In the genomic region with DNA sequence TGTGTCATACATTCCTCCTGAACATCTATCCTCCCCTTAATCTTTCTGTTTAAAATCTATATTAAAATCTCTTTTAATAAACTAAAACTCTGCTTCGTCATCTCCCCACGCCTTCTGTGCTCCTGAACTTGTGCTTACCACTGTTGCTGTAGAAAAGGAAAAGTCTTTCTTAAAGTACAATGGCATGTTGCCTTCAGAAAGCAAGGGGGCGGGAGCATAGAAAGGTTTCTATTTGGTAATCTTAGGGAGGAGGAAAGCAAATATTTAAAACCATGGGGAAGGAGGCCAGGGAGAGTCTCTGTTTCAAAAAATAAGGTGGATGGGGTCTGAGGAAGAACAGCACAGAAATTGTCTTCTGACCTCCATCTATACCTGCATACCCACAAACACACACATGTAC, we compare ENCODE assay signal across 29 mouse cellular contexts. TPM values are rescaled to one million over a fixed set of nuclear protein-coding genes. Genes with fewer than 3 reads are reported as not detected.
"Had no signal": no experiment of that assay in that cellular context is flagged by ENCODE, and none has a peak within 500 bp of the region (broad histone marks: within the 10 kb centered on the region; RNA-seq: fewer than 3 reads in every experiment).

No protein-coding gene starts in this region.

- H3K36me3 ChIP-seq: limb, embryonic 10.5 days; limb, embryonic 12.5 days; limb, embryonic 13.5 days; limb, embryonic 15.5 days; liver, embryonic 12.5 days; liver, embryonic 13.5 days; liver, embryonic 15.5 days; lung, embryonic 15.5 days; midbrain, embryonic 10.5 days; midbrain, embryonic 12.5 days; midbrain, embryonic 13.5 days; midbrain, embryonic 15.5 days; neural tube, embryonic 12.5 days had no signal

- H3K9ac ChIP-seq: limb, embryonic 12.5 days; limb, embryonic 13.5 days; limb, embryonic 15.5 days; liver, embryonic 12.5 days; liver, embryonic 13.5 days; liver, embryonic 14.5 days; liver, embryonic 15.5 days; liver, postnatal 0 days; lung, embryonic 14.5 days; lung, embryonic 15.5 days; midbrain, embryonic 12.5 days; midbrain, embryonic 13.5 days; midbrain, embryonic 15.5 days; neural tube, embryonic 12.5 days had no signal

- ATAC-seq: liver, embryonic 12.5 days; liver, postnatal 0 days; midbrain, embryonic 13.5 days; midbrain, embryonic 15.5 days; midbrain, embryonic 16.5 days had no signal

- DNase-seq: left cerebral cortex, postnatal 4 days; liver; liver, embryonic 13.5 days; liver, postnatal 0 days; lung, adult 2 months; lung, embryonic 14.5 days; lung, postnatal 14 days; lung, postnatal 4 days; midbrain, embryonic 14.5 days had no signal

- H3K9me3 ChIP-seq: limb, embryonic 10.5 days; limb, embryonic 12.5 days; limb, embryonic 13.5 days; limb, embryonic 15.5 days; liver, embryonic 12.5 days; liver, embryonic 13.5 days; liver, embryonic 15.5 days; lung, embryonic 15.5 days; midbrain, embryonic 13.5 days; midbrain, embryonic 15.5 days; neural tube, embryonic 12.5 days had no signal

- H3K4me3 ChIP-seq: left cerebral cortex, adult 2 months; limb, embryonic 10.5 days; limb, embryonic 12.5 days; limb, embryonic 13.5 days; limb, embryonic 15.5 days; liver, embryonic 12.5 days; liver, embryonic 13.5 days; liver, embryonic 15.5 days; lung, embryonic 15.5 days; megakaryocyte, embryonic 14.5 days; midbrain, embryonic 10.5 days; midbrain, embryonic 12.5 days; midbrain, embryonic 13.5 days; midbrain, embryonic 15.5 days; myocyte; neural tube, embryonic 12.5 days had no signal

- H3K4me2 ChIP-seq: limb, embryonic 12.5 days; limb, embryonic 13.5 days; limb, embryonic 15.5 days; liver, embryonic 11.5 days; liver, embryonic 12.5 days; liver, embryonic 13.5 days; liver, embryonic 15.5 days; lung, embryonic 14.5 days; lung, embryonic 15.5 days; midbrain, embryonic 11.5 days; midbrain, embryonic 12.5 days; midbrain, embryonic 13.5 days; midbrain, embryonic 15.5 days; neural tube, embryonic 12.5 days had no signal

- H3K27ac ChIP-seq: left cerebral cortex, adult 2 months; limb, embryonic 10.5 days; limb, embryonic 12.5 days; limb, embryonic 13.5 days; limb, embryonic 15.5 days; liver, embryonic 12.5 days; liver, embryonic 13.5 days; liver, embryonic 14.5 days; liver, embryonic 15.5 days; lung, embryonic 15.5 days; macrophage; midbrain, embryonic 10.5 days; midbrain, embryonic 12.5 days; midbrain, embryonic 13.5 days; midbrain, embryonic 15.5 days; neural tube, embryonic 12.5 days had no signal

RNA-seq across cellular contexts. Expression of a gene that starts 38.0 kb away (rescaled TPM):
- polyA plus RNA-seq: myocyte had no signal
